Mouse (Mus musculus): ENCODE measurements around the gene Fam172a. TPM values are rescaled to one million over a fixed set of nuclear protein-coding genes. Genes with fewer than 3 reads are reported as not detected.

The Fam172a gene
- polyA plus RNA-seq, 1 experiment from 2014 or later: 19.3 TPM

DNA sequence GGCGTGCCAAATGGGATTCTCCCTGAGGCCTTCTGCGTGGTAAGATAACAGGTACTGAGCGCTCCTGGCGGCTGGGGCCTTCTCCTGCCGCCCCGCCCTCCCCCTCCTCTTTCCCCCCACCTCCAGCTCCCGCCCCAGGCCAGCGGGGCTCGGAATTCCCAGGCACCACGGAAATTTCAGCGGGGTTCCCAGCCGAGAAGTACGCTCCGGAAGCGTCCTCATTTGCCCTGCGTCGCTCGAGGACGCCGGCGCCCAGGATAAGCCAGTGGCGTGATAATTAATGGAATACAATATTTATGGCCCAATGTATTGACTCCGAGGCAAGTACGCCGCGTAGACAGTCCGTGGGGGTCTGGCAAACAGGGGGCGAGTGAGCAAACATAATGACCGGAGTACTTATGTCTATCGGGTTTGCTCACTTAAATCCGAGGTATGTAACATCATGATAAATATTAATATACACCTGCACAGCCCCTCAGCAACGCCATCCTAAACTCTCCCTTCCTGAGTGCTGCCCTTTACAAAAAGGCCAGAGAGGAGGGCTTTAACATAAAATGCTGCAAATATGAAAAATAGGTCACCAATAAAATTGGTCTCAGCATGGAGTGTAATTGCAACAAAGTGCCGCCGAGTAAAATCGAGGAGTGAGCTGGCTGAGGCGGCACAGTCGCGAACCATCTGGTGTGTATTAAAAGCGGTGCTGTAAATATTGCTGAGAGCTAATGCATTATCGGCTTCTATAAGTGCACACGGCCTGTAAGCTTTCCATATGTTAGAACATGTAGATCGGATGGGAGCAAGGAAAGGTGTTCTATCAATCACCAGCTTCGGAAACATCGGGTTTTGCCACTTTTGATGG is 479.5 kb downstream of the Fam172a start:
- H3K4me2 ChIP-seq: peak overlapping the region; percentile 65
- no peak for ATAC-seq (ENCODE audit: extremely low read depth, insufficient number of reproducible peaks, low FRiP score, low TSS enrichment)
- peaks cover 19% of the 10 kb centered on the region for H3K4me1 ChIP-seq
- no peaks in the 10 kb centered on the region for H3K36me3 ChIP-seq
- H3K4me3 ChIP-seq: peak overlapping the region; percentile 43
- no peak overlapping the region; the same call in 1 of the 2 replicates for H3K27ac ChIP-seq (replicated peaks)
- H3K9me3 ChIP-seq: no peaks in the 10 kb centered on the region
- peaks cover 97% of the 10 kb centered on the region for H3K27me3 ChIP-seq (replicated peaks)
- WGBS: under 1% methylated on average over 43 of the region's 44 CpGs
- H3K9ac ChIP-seq: peak overlapping the region; percentile 33; the same call in 1 of the 2 replicates

DNA sequence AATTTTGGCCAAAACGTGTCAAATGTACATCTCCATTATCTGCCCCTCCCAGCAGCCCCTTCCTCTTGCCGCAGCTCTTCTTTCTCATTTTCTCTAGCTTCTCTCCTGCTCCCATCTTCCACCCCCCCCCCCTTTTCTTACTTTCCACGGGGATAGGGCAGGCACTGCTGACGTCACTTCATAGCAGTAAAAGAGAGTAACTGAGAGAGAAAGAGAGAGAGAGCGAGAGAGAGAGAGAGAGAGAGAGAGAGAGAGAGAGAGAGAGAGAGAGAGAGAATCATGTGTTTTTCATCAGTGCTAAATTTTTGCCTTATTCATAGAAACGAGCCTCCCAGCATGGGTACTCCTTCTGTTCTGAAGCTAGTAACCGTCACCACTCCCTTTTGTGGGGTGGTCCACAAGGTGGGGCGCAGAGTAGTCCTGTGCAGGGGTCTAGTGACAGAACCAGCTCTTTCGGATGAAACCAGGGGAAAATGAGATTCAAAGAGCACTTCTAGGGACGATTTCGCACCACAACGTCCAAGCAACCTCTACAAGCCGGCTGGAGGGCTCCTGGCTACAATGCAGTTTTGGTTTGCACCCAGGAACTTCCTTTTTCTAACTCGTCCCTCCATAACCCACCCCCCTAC is 480.2 kb downstream of the Fam172a start:
- Histone ChIP-seq H3K27ac (replicated peaks) (no peak overlapping the region), H3K4me3 (peak overlapping the region; percentile 43), H3K36me3 (no peaks in the 10 kb centered on the region), H3K4me1 (peaks cover 19% of the 10 kb centered on the region), H3K27me3 (replicated peaks) (peaks cover 98% of the 10 kb centered on the region), H3K4me2 (peak overlapping the region; percentile 65), H3K9ac (no peak overlapping the region), H3K9me3 (no peaks in the 10 kb centered on the region)
- ATAC-seq (ENCODE audit: extremely low read depth, insufficient number of reproducible peaks, low FRiP score, low TSS enrichment): no peak
- 6% methylated on average over 12 of the region's 14 CpGs for WGBS

DNA sequence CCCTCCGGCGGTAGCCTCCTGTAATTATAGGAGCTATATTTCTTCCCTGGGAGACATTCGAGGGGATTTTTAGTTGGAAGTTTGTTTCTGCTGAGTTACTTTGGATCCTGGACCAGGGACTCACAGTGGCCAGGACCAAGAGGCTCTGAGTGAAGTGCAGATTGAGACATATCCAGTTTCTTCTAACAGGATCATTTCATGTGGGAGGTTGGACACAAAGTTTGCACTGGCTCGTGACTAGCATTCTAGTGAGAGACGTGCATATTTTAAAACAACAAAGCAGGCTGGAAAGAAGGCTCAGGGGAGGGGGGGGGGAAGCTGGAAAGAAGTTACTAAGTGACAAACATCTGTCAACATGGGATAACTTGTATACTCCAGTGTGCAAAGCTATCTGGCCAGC is 481.2 kb downstream of the Fam172a start:
- Histone ChIP-seq H3K27me3 (replicated peaks) (peaks cover 100% of the 10 kb centered on the region), H3K9ac (no peak overlapping the region), H3K4me2 (no peak overlapping the region), H3K36me3 (no peaks in the 10 kb centered on the region), H3K9me3 (no peaks in the 10 kb centered on the region), H3K27ac (replicated peaks) (no peak overlapping the region), H3K4me3 (no peak overlapping the region), H3K4me1 (peaks cover 19% of the 10 kb centered on the region)
- 11% methylated on average over 5 of the region's 5 CpGs for WGBS
- no peak for ATAC-seq (ENCODE audit: extremely low read depth, insufficient number of reproducible peaks, low FRiP score, low TSS enrichment)

DNA sequence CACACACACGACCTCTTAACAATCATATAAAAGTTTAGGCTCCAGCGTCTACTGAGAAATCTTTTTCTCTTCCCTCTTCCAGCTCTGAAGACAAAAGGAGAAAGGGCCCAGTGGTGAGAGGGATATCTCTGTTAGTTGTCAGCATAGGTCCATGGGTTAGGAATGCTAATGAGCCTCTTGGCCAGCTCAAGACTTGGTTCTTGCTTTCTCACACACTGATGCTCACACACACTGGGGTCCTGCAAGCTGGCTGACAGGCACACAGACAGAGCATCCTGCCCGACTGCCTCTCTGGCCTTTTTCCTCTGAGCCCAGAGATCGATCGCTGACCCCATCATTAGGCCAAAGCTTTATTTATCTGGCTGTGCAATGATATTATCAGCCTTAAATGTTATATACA is 482.2 kb downstream of the Fam172a start:
- peaks cover 98% of the 10 kb centered on the region for H3K27me3 ChIP-seq (replicated peaks)
- no peak overlapping the region for H3K9ac ChIP-seq
- peaks cover 19% of the 10 kb centered on the region for H3K4me1 ChIP-seq
- 13% methylated on average over 5 of the region's 5 CpGs for WGBS
- no peaks in the 10 kb centered on the region for H3K36me3 ChIP-seq
- no peak overlapping the region for H3K4me2 ChIP-seq
- no peaks in the 10 kb centered on the region for H3K9me3 ChIP-seq
- H3K4me3 ChIP-seq: no peak overlapping the region
- no peak for ATAC-seq (ENCODE audit: extremely low read depth, insufficient number of reproducible peaks, low FRiP score, low TSS enrichment)
- H3K27ac ChIP-seq (replicated peaks): no peak overlapping the region

DNA sequence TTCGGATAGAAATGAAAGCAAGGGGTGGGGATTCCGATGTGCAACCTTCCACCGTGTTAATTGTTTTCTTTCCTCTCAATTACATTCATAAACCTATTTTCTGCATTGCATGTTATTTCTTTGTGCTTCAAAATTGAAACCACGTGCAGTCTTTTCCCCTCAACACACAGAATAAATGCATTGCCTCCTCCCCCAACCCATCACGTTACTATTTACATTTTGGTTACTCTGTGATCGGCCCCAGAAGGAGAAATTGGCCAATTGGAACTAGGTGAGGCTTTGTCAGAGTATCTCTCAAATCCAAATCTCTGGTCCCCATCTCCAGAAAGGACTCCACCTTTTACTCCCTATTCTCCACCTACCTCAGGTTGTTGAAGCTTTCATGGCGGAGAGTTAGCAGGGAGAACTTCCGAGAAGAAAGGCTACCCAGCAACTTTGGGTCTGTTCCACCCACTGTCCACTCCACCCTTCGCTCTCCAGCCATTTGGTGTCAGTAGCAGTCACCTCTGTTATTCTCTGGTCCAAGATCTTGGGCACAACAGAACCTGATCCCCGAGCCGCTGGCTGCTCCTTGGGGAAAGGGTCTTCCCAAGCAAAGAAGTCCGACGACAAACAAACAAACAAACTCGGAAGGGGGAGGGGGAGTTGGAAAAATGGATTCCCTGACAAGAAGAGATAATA is 483.1 kb downstream of the Fam172a start:
- 9% methylated on average over 14 of the region's 14 CpGs for WGBS
- no peak overlapping the region for H3K27ac ChIP-seq (replicated peaks)
- H3K9ac ChIP-seq: no peak overlapping the region
- H3K36me3 ChIP-seq: 0 out of 2 replicates have a peak, but pooled peaks cover 3% of the 10 kb centered on the region
- H3K4me3 ChIP-seq: no peak overlapping the region
- peaks cover 96% of the 10 kb centered on the region for H3K27me3 ChIP-seq (replicated peaks)
- no peak for ATAC-seq (ENCODE audit: extremely low read depth, insufficient number of reproducible peaks, low FRiP score, low TSS enrichment)
- H3K4me1 ChIP-seq: peaks cover 11% of the 10 kb centered on the region
- H3K4me2 ChIP-seq: no peak overlapping the region
- no peaks in the 10 kb centered on the region for H3K9me3 ChIP-seq

DNA sequence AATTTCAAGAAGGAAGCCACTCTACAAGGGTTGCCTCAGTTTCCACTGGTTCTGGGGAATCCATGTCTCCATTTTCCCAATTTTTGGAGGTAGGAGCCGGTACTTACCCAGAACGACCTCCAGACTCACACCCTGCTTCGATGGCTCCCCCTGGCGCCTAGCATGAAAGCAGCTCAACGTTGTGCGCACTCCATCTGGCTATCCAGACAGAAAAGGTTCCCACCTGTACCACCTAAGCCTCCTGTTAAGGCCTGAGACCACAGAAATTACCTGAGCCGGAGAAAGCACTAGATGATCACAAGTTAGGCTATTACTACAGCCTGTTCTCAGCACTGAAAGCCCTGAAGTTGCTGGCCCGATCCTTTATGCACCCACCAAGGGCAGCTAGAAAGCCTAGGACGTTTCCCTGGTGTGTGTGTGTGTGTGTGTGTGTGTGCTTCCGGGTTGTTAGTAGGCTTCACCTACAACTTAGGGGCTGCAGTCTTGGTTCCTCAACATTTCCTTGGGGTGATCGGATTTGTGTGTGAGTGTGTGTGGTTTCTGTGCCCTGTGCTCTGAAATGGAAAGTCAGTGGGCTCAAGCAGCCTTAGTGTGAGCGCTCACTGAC is 484.6 kb downstream of the Fam172a start:
- Histone ChIP-seq H3K4me2 (no peak overlapping the region), H3K27me3 (replicated peaks) (peaks cover 96% of the 10 kb centered on the region), H3K36me3 (0 out of 2 replicates have a peak, but pooled peaks cover 3% of the 10 kb centered on the region), H3K9me3 (no peaks in the 10 kb centered on the region), H3K4me1 (peaks cover 4% of the 10 kb centered on the region; the same call in 1 of the 2 replicates), H3K9ac (no peak overlapping the region), H3K4me3 (no peak overlapping the region), H3K27ac (replicated peaks) (no peak overlapping the region)
- no peak for ATAC-seq (ENCODE audit: extremely low read depth, insufficient number of reproducible peaks, low FRiP score, low TSS enrichment)
- 19% methylated on average over 12 of the region's 12 CpGs for WGBS

DNA sequence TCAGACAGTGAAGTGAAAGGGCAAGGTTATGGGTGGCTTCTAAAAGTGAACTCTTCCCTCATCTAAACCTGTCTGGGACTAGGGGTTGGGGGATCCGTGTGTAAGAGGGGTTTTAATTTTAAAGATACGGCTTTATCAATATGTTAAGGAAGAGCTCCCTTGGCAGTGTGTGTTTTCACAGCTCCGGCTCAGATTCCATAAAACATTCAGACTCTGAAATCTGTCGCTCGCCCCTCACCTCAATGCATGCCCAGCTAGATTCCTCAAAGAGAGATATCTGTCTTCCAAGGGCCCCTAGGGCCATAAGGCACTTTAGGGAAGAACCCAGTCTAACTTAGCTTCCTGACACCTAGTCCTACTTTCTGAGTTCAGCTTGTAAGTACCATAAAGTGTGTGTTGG is 486.0 kb downstream of the Fam172a start:
- no peaks in the 10 kb centered on the region for H3K4me1 ChIP-seq
- 0 out of 2 replicates have a peak, but pooled peaks cover 3% of the 10 kb centered on the region for H3K36me3 ChIP-seq
- no peak overlapping the region for H3K27ac ChIP-seq (replicated peaks)
- ATAC-seq (ENCODE audit: extremely low read depth, insufficient number of reproducible peaks, low FRiP score, low TSS enrichment): no peak
- no peaks in the 10 kb centered on the region for H3K9me3 ChIP-seq
- WGBS: 40% methylated on average over 5 of the region's 5 CpGs
- H3K9ac ChIP-seq: no peak overlapping the region
- no peak overlapping the region for H3K4me3 ChIP-seq
- no peak overlapping the region for H3K4me2 ChIP-seq
- peaks cover 96% of the 10 kb centered on the region for H3K27me3 ChIP-seq (replicated peaks)

DNA sequence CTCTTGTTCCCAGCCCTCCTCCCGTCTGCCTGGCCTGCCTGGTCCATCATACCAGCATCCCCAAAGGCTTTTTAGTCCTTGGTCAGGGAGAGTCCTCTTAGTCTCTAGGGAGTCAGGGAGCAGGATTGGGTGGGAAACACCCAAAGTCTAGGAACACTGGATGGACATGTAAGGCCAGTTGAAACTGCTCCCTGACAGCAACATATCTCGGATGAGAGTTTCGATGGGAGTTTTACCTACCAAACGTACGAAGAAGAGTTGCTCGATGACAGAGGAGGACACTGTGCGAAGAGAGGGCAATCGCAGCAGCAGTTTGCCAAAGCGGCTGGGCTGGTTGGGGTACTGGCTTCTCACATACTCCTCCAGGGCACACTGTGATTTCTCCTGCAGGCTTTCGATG is 487.8 kb downstream of the Fam172a start:
- 41% methylated on average over 10 of the region's 10 CpGs for WGBS
- H3K27ac ChIP-seq (replicated peaks): no peak overlapping the region
- ATAC-seq (ENCODE audit: extremely low read depth, insufficient number of reproducible peaks, low FRiP score, low TSS enrichment): no peak
- 0 out of 2 replicates have a peak, but pooled peaks cover 3% of the 10 kb centered on the region for H3K36me3 ChIP-seq
- no peaks in the 10 kb centered on the region for H3K9me3 ChIP-seq
- H3K4me3 ChIP-seq: no peak overlapping the region
- no peak overlapping the region for H3K4me2 ChIP-seq
- H3K27me3 ChIP-seq (replicated peaks): peaks cover 96% of the 10 kb centered on the region
- H3K4me1 ChIP-seq: no peaks in the 10 kb centered on the region
- no peak overlapping the region for H3K9ac ChIP-seq

DNA sequence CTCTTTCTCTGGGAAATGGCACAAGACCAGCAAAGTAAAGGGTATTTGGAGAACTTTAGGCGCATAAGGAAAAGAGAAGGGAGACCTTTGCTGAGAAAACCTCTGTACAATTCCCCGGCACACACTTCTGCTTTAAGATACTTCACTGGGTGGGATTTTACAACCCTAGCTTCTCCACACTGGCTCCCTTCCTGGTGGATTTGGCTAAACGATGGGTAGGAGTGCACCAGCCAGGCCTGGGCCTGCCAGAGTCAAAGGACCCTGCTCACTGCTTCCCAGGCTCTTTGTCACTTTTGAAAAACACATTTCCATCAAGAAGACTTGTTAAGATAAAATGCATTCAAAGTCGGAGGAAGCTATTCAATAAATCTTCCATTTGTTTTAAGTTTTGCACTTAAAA is 491.4 kb downstream of the Fam172a start:
- H3K27me3 ChIP-seq (replicated peaks): peaks cover 85% of the 10 kb centered on the region
- H3K4me1 ChIP-seq: peaks cover 18% of the 10 kb centered on the region
- no peak for ATAC-seq (ENCODE audit: extremely low read depth, insufficient number of reproducible peaks, low FRiP score, low TSS enrichment)
- H3K36me3 ChIP-seq: 0 out of 2 replicates have a peak, but pooled peaks cover 8% of the 10 kb centered on the region
- peak overlapping the region; percentile 38; the same call in 1 of the 2 replicates for H3K9ac ChIP-seq
- H3K9me3 ChIP-seq: no peaks in the 10 kb centered on the region
- no peak overlapping the region for H3K27ac ChIP-seq (replicated peaks)
- WGBS: 52% methylated on average over 4 of the region's 4 CpGs
- peak overlapping the region; percentile 72 for H3K4me2 ChIP-seq
- H3K4me3 ChIP-seq: peak overlapping the region; percentile 83

DNA sequence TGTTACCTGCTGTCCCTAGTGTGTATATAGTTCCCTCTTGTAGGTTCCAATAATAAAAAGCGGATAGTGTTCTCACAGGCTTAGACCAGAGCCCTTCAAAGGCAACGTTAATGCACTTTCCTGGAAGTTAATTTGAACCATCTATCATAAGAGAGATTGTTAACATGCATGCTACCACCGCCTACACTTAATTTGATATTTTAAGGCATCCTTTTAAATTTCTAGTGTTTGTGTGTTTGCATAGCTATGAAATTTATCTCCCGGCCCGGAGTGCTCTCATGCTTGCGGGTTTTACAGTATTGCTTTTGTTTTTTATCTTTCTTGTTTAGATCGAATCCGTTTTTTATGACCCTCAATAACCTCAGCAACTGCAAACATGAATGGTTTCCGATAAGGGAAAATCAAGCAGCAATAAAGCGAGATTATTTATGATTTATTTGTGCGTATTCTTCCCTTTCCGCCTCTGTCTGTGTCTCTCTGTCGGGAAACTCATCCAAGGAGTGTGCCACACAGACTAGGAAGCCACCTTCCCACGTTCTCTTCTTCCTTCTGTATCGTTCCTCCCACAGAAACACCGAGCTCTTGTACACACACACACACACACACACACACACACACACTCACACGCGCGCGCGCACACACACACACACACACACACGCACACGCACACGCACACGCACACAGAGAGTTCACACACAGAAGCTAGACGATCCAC is 492.5 kb downstream of the Fam172a start:
- H3K27me3 ChIP-seq (replicated peaks): peaks cover 78% of the 10 kb centered on the region
- H3K4me1 ChIP-seq: peaks cover 18% of the 10 kb centered on the region

More for the DNA sequence above, 492.5 kb downstream of the Fam172a start:
- Histone ChIP-seq H3K9ac (peak overlapping the region; percentile 82), H3K27ac (replicated peaks) (no peak overlapping the region), H3K9me3 (no peaks in the 10 kb centered on the region), H3K4me3 (peak overlapping the region; percentile 83), H3K36me3 (0 out of 2 replicates have a peak, but pooled peaks cover 8% of the 10 kb centered on the region), H3K4me2 (peak overlapping the region; percentile 72)
- no peak for ATAC-seq (ENCODE audit: extremely low read depth, insufficient number of reproducible peaks, low FRiP score, low TSS enrichment)
- 25% methylated on average over 26 of the region's 26 CpGs for WGBS

All from heart, embryonic 13.5 days (tissue).